26 mouse cellular contexts compared by ENCODE assay signal in the genomic region with DNA sequence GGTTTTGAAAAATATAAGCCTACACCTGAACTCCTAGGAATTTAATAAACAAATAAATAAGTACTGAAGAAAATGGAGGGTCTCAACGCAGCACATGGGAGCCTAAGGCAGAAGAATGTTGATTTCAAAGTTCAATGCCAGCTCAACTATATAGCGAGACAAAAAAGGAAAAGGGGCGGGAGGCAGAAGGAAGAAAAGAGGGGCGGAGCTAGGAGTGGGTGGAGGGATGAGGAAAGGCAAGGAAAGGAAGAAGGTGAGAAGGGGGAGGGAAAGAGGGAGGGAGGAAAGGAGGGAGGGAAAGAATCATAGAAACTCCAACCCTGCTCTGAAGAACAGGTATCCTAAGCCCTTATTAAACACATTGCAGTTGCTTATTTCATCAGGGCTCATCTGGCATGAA.
A peak's percentile ranks its signal among the peaks of the same experiment; 100 is the strongest.
DNase-seq lines count a peak whose midpoint lies in the region; ATAC-seq and TF ChIP-seq lines count a peak whose summit lies in the region.
"Had no signal": no experiment of that assay in that cellular context is flagged by ENCODE, and none has a peak within 500 bp of the region (broad histone marks: within the 10 kb centered on the region; RNA-seq: fewer than 3 reads in every experiment).

No protein-coding gene starts in this region.

- 0 out of 2 replicates have a peak, but pooled peaks cover 4% of the 10 kb centered on the region for H3K9me3 ChIP-seq in heart, embryonic 13.5 days
- H3K9me3 ChIP-seq in erythroblast, embryonic 14.5 days (ENCODE audit: control insufficient read depth, low read length): no peaks in the 10 kb centered on the region
- H3K9me3 ChIP-seq in liver, embryonic 12.5 days (replicated peaks): no peaks in the 10 kb centered on the region
- H3K9me3 ChIP-seq in stomach, postnatal 0 days (ENCODE audit: control insufficient read depth, low read length): no peaks in the 10 kb centered on the region
- H3K9me3 ChIP-seq: embryonic facial prominence, embryonic 13.5 days; forebrain, embryonic 10.5 days; hindbrain, embryonic 12.5 days; midbrain, embryonic 15.5 days; neural tube, embryonic 15.5 days had no signal

- no peak overlapping the region for H3K4me2 ChIP-seq in heart, embryonic 13.5 days
- peak overlapping the region; percentile 27; the same call in 1 of the 2 replicates for H3K4me2 ChIP-seq in liver, embryonic 12.5 days
- H3K4me2 ChIP-seq in stomach, postnatal 0 days (replicated peaks; ENCODE audit: low read depth): no peak overlapping the region
- H3K4me2 ChIP-seq: embryonic facial prominence, embryonic 13.5 days; hindbrain, embryonic 12.5 days; midbrain, embryonic 15.5 days; neural tube, embryonic 15.5 days had no signal

- no peak overlapping the region for H3K4me3 ChIP-seq in heart, embryonic 13.5 days
- H3K4me3 ChIP-seq in erythroblast, embryonic 14.5 days (replicated peaks): peak overlapping the region; percentile 3
- H3K4me3 ChIP-seq in liver, embryonic 12.5 days: no peak overlapping the region
- H3K4me3 ChIP-seq in stomach, postnatal 0 days (ENCODE audit: low read depth, low read length): no peak overlapping the region
- H3K4me3 ChIP-seq: embryonic facial prominence, embryonic 13.5 days; forebrain, embryonic 10.5 days; heart, adult 2 months; hindbrain, embryonic 12.5 days; left cerebral cortex, adult 2 months; megakaryocyte, embryonic 14.5 days; midbrain, embryonic 15.5 days; neural tube, embryonic 15.5 days had no signal

- peaks cover 10% of the 10 kb centered on the region; the same call in 1 of the 2 replicates for H3K27me3 ChIP-seq in heart, embryonic 13.5 days (replicated peaks)
- H3K27me3 ChIP-seq in erythroblast, embryonic 14.5 days (ENCODE audit: control insufficient read depth): peaks cover 2% of the 10 kb centered on the region; the same call in 1 of the 2 replicates
- no peaks in the 10 kb centered on the region for H3K27me3 ChIP-seq in liver, embryonic 12.5 days (replicated peaks)
- no peaks in the 10 kb centered on the region for H3K27me3 ChIP-seq in stomach, postnatal 0 days (ENCODE audit: control insufficient read depth, insufficient read depth, low read length)
- H3K27me3 ChIP-seq: CH12.LX; embryonic facial prominence, embryonic 13.5 days; hindbrain, embryonic 12.5 days; midbrain, embryonic 15.5 days; neural tube, embryonic 15.5 days had no signal

- 82% methylated on average over 4 of the region's 4 CpGs for WGBS in heart, embryonic 13.5 days
- WGBS in liver, embryonic 12.5 days (ENCODE audit: insufficient replicate concordance): 64% methylated on average over 4 of the region's 4 CpGs
- 81% methylated on average over 4 of the region's 4 CpGs for WGBS in stomach, postnatal 0 days

- peak; percentile 70 for ATAC-seq in heart, embryonic 13.5 days (ENCODE audit: extremely low read depth, insufficient number of reproducible peaks, low FRiP score, low TSS enrichment)
- ATAC-seq in liver, embryonic 12.5 days: peak; percentile 27; the same call in 1 of the 2 replicates
- ATAC-seq in stomach, postnatal 0 days (ENCODE audit: low FRiP score, low TSS enrichment): 0 out of 2 replicates have a peak, but pooled peaks have one; percentile 29
- ATAC-seq in monocyte, adult 5-6 weeks (replicated peaks; ENCODE audit: insufficient number of reproducible peaks, low FRiP score, low TSS enrichment, poor library complexity, severe bottlenecking): no peak
- ATAC-seq: inflammation-experienced regulatory T-cells, adult 6 months; midbrain, embryonic 15.5 days had no signal

- H3K36me3 ChIP-seq in heart, embryonic 13.5 days: no peaks in the 10 kb centered on the region
- H3K36me3 ChIP-seq in erythroblast, embryonic 14.5 days (ENCODE audit: control insufficient read depth): peaks cover 16% of the 10 kb centered on the region
- H3K36me3 ChIP-seq in liver, embryonic 12.5 days: no peaks in the 10 kb centered on the region
- H3K36me3 ChIP-seq in stomach, postnatal 0 days (ENCODE audit: control insufficient read depth, insufficient read depth, low read length): no peaks in the 10 kb centered on the region
- H3K36me3 ChIP-seq: midbrain, embryonic 15.5 days had no signal

- no peak for TF ChIP-seq CTCF in stomach, postnatal 0 days (IDR thresholded peaks at IDR 0.05; ENCODE audit: low read depth)

- peaks cover 18% of the 10 kb centered on the region for H3K4me1 ChIP-seq in heart, embryonic 13.5 days
- peaks cover 86% of the 10 kb centered on the region for H3K4me1 ChIP-seq in erythroblast, embryonic 14.5 days (ENCODE audit: control insufficient read depth)
- H3K4me1 ChIP-seq in liver, embryonic 12.5 days: peaks cover 71% of the 10 kb centered on the region
- no peaks in the 10 kb centered on the region for H3K4me1 ChIP-seq in stomach, postnatal 0 days (replicated peaks; ENCODE audit: control insufficient read depth, insufficient read depth)
- H3K4me1 ChIP-seq: embryonic facial prominence, embryonic 13.5 days; forebrain, embryonic 10.5 days; hindbrain, embryonic 12.5 days; midbrain, embryonic 15.5 days; neural tube, embryonic 15.5 days had no signal

- no peak overlapping the region for H3K9ac ChIP-seq in heart, embryonic 13.5 days
- peak overlapping the region; percentile 76 for H3K9ac ChIP-seq in liver, embryonic 12.5 days
- no peak overlapping the region for H3K9ac ChIP-seq in stomach, postnatal 0 days (ENCODE audit: low read length)
- H3K9ac ChIP-seq: embryonic facial prominence, embryonic 13.5 days; hindbrain, embryonic 12.5 days; midbrain, embryonic 15.5 days; neural tube, embryonic 15.5 days had no signal

- DNase-seq in heart, adult 11 months: no peak
- DNase-seq in stomach, postnatal 0 days (ENCODE audit: low spot score): no peak
- no peak for DNase-seq in testis, postnatal 14 days (ENCODE audit: low spot score)
- DNase-seq in left cerebral cortex, postnatal 36 days (ENCODE audit: low spot score in 2 of 2): no peak
- DNase-seq: adrenal gland, postnatal 36 days; cerebellum, adult 9-11 months; gastrocnemius, postnatal 14 days; heart, adult 2 months; heart, postnatal 10 days; kidney, postnatal 36 days; lung, adult 2 months; thymus, adult 18-20 months; thymus, postnatal 4 days had no signal

- TF ChIP-seq EP300 in stomach, postnatal 0 days (optimal IDR thresholded peaks at IDR 0.05): no peak

- intact Hi-C loops in left cerebral cortex, postnatal 36 days (cut with DNase I): no loop called here

- H3K27ac ChIP-seq in heart, embryonic 13.5 days (replicated peaks): peak overlapping the region; percentile 54; the same call in 1 of the 2 replicates
- H3K27ac ChIP-seq in liver, embryonic 12.5 days: peak overlapping the region; percentile 98
- no peak overlapping the region for H3K27ac ChIP-seq in stomach, postnatal 0 days (replicated peaks)
- H3K27ac ChIP-seq: embryonic facial prominence, embryonic 13.5 days; forebrain, embryonic 10.5 days; heart, adult 2 months; hindbrain, embryonic 12.5 days; left cerebral cortex, adult 2 months; midbrain, embryonic 15.5 days; neural tube, embryonic 15.5 days had no signal
